Mouse (Mus musculus) thymus, adult 2 months (tissue): ENCODE measurements around the gene Pmis2. TPM values are rescaled to one million over a fixed set of nuclear protein-coding genes. Genes with fewer than 3 reads are reported as not detected.
A peak's percentile ranks its signal among the peaks of the same experiment; 100 is the strongest.

ENCODE experiments used
- DNase-seq: peaks from one replicate; pipeline ENCODE4 v3.0.0; 2021
- H3K27ac ChIP-seq: fragments of 200-500 bp; 2 replicates; pipeline ENCODE4 v1.5.1; 2012; ENCODE audit warnings: low read length, control low read depth; ENCODE audit not compliant: control insufficient read depth, insufficient read depth
- H3K27me3 ChIP-seq: fragments of 200-500 bp; 2 replicates; pipeline ENCODE4 v1.6.1; 2012; ENCODE audit warnings: mild to moderate bottlenecking, low read length, moderate library complexity, mixed read lengths; ENCODE audit not compliant: control insufficient read depth, insufficient read depth
- H3K36me3 ChIP-seq: fragments of 200-500 bp; 2 replicates; pipeline ENCODE4 v1.6.1; 2012; ENCODE audit warnings: mild to moderate bottlenecking, low read length, moderate library complexity; ENCODE audit not compliant: control insufficient read depth, insufficient read depth
- H3K4me1 ChIP-seq: fragments of 200-500 bp; replicated peaks from 2 replicates; pipeline ENCODE4 v1.6.1; 2012; ENCODE audit warnings: low read length; ENCODE audit not compliant: control insufficient read depth, insufficient read depth
- H3K4me3 ChIP-seq: fragments of 200-500 bp; 2 replicates; pipeline ENCODE4 v1.5.1; 2012; ENCODE audit warnings: mild to moderate bottlenecking, low read length, control low read depth, moderate library complexity; ENCODE audit not compliant: control insufficient read depth, insufficient read depth
- CTCF ChIP-seq: fragments of 200-500 bp; IDR thresholded peaks from 2 replicates; pipeline ENCODE4 v1.5.1; 2012; ENCODE audit warnings: mild to moderate bottlenecking, control low read depth, low read length, moderate library complexity, borderline replicate concordance; ENCODE audit not compliant: control insufficient read depth, poor library complexity, insufficient read depth; ENCODE audit errors: extremely low read depth
- POLR2A ChIP-seq: fragments of 200-500 bp; IDR thresholded peaks from 2 replicates; pipeline ENCODE4 v1.6.1; 2012; ENCODE audit warnings: mild to moderate bottlenecking, low read length, control low read depth, moderate library complexity; ENCODE audit not compliant: control insufficient read depth, poor library complexity, insufficient read depth; ENCODE audit errors: extremely low read depth
- WGBS: fragments of 180-500 bp; shearing (Covaris S2); methylation state at CpG from one replicate; pipeline ENCODE4 v1.1.7; 2018; 5-methylcytosine and 5-hydroxymethylcytosine counted together
- polyA plus RNA-seq: library from polyadenylated mRNA; depleted of rRNA; stranded (reverse); fragments of >200 nt; gene quantifications from 2 replicates; pipeline ENCODE4 v1.2.3, GENCODE M21; 2012; rRNA removed

The Pmis2 gene
- not detected in 2 replicates for polyA plus RNA-seq

DNA sequence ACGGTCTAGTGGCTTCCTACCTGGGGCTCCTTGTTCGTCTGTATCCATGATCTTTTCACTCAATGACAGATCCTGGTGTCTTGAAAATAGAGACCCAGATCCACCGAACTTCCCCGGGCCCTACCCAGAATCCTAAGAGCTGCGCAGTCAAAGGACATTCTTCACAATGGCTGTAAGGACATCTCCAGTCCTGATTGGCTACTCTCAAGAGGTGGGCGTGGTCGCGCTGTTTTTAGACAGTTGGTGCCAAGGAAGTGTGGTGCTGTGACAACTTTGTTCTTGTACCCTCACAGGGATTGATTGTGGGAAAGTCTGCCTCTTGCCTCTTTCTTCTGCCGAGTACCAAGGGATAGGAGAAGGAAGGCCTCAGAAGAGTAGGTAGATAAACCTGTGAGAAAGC is at the start of gene Pmis2:
TSS of gene Pmis2 (minus strand) at position 126 of the 400 bp plus-strand sequence.
- Histone ChIP-seq H3K4me1 (no peaks in the 10 kb centered on the region), H3K27ac (no peak within 1 kb of the TSS), H3K36me3 (no peaks in the 10 kb centered on the region), H3K27me3 (no peaks in the 10 kb centered on the region), H3K4me3 (no peak within 1 kb of the TSS)
- no peak for TF ChIP-seq POLR2A
- TF ChIP-seq CTCF: no peak
- 77% methylated on average over 9 of the region's 9 CpGs for WGBS
- no peak for DNase-seq

DNA sequence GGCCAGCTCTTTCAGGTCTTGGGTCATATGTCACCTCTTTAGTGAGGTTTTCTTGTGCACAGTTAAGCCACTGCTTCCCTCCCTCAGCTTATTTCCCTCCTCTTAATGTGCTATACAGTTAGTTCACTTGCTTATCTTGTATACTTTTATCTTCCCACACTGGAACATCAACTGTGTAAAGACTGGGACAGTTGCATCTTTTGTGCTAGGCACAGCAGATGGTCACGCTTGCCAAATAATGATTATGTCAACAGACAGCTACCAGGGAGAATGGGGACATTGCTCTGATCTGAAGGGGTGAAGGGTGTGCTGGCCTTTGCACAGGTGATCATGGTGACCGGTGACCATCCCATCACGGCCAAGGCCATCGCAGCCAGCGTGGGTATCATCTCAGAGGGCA is 48.3 kb upstream of the Pmis2 start:
- no peaks in the 10 kb centered on the region for H3K36me3 ChIP-seq
- TF ChIP-seq POLR2A: no peak
- no peak for TF ChIP-seq CTCF
- no peak for DNase-seq
- H3K27me3 ChIP-seq: no peaks in the 10 kb centered on the region; the same call in 1 of the 2 replicates
- H3K27ac ChIP-seq: no peak overlapping the region
- H3K4me3 ChIP-seq: no peak overlapping the region
- H3K4me1 ChIP-seq: peaks cover 11% of the 10 kb centered on the region
- WGBS: 92% methylated on average over 5 of the region's 5 CpGs

DNA sequence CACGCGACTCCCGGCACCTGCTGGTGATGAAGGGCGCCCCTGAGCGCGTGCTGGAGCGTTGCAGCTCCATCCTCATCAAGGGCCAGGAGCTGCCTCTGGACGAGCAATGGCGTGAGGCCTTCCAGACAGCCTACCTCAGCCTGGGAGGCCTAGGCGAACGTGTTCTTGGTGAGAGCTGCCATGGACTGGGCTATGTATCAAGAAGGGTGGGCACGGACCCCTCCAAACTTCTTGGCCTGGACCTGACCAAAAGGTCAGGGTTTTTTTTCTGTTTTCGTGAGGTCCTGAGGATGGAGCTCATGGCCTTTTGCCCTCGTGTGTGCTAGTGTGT is 46.3 kb upstream of the Pmis2 start:
- WGBS: 33% methylated on average over 14 of the region's 14 CpGs
- no peaks in the 10 kb centered on the region; the same call in 1 of the 2 replicates for H3K27me3 ChIP-seq
- TF ChIP-seq POLR2A (0 out of 2 replicates have a peak, but pooled peaks have one; percentile 28), CTCF (no peak)
- no peak for DNase-seq
- peaks cover 11% of the 10 kb centered on the region for H3K4me1 ChIP-seq
- no peaks in the 10 kb centered on the region for H3K36me3 ChIP-seq
- no peak overlapping the region for H3K4me3 ChIP-seq
- no peak overlapping the region for H3K27ac ChIP-seq

DNA sequence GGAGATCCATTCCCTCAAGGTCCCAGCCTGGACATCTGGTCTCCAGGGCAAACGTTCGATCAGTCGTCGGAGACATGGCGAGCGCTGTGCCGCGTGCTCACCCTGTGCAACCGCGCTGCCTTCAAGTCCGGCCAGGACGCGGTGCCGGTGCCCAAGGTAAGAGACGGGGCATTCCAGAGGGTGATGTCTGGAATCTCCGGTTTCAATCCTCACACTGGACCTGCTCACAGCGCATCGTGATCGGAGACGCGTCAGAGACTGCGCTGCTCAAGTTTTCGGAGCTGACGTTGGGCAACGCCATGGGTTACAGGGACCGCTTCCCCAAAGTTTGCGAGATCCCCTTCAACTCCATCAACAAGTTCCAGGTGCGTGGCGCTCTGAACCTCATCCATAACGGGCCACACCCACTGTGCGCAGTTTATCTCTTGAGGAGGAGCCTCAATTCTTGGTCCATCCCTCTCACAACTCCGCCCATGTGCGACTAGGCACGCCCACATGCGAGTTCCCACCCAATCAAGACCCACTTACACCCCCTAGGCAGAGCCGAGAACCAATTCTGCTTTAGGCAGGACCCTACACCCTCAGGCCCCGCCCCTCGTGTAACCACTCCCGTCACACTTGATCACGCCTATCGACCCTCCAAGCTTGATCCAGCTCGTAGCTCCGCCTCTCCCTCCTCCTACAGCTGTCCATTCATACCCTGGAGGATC is 45.8 kb upstream of the Pmis2 start:
- Histone ChIP-seq H3K4me3 (peak overlapping the region; percentile 16), H3K4me1 (peaks cover 11% of the 10 kb centered on the region), H3K27ac (no peak overlapping the region), H3K36me3 (no peaks in the 10 kb centered on the region), H3K27me3 (no peaks in the 10 kb centered on the region; the same call in 1 of the 2 replicates)
- 5% methylated on average over 43 of the region's 43 CpGs for WGBS
- TF ChIP-seq POLR2A (no peak), CTCF (no peak)
- DNase-seq: peak; percentile 57

DNA sequence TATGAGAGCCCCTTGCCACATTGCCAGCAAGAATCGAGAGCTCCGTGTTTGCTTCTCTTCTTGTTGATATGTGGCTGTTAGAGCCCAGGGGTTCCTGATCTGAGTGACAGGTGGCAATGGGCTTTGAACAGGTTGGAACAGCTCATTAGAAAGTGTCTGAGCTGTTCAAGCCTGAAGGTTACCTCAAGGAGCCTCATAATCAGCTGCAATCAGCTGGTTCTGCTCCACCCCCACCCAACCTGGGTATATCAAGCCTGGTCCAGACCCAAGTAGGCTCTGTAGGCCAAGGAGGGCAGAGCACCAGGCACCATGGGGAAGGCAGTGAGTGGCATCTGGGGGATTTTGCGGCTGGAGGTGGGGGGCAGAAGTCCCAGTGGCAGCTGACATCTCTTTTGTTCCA is 40.5 kb upstream of the Pmis2 start, which contains the start of gene Atp4a:
TSS of gene Atp4a (plus strand) at position 268 of the 400 bp plus-strand sequence.
- Histone ChIP-seq H3K4me1 (peaks cover 3% of the 10 kb centered on the region), H3K27me3 (no peaks in the 10 kb centered on the region; the same call in 1 of the 2 replicates), H3K27ac (no peak within 1 kb of the TSS), H3K4me3 (no peak within 1 kb of the TSS), H3K36me3 (no peaks in the 10 kb centered on the region)
- DNase-seq: no peak
- TF ChIP-seq POLR2A (no peak), CTCF (no peak)
- WGBS: 83% methylated on average over 3 of the region's 3 CpGs

DNA sequence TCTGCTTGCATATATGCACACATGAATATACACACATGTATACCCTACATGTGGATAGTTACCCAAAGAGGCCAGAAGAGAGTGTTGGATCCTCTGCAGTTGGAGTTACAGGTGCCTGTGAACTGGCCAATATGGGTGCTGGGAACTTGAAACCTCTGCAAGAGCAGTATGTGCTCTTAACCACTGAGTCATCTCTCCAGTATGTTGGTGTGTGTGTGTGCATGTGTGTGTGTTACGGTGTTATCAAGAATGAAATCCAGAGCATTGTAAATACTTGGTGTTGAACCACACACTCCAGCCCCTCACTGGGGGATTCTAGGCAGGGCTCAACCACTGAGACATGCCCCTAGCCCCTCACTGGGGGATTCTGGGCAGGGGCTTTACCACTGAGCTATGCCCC is 36.0 kb upstream of the Pmis2 start:
- WGBS: 100% methylated on average over 1 of the region's 1 CpGs
- no peak overlapping the region for H3K27ac ChIP-seq
- no peak overlapping the region for H3K4me3 ChIP-seq
- no peaks in the 10 kb centered on the region for H3K27me3 ChIP-seq
- no peaks in the 10 kb centered on the region for H3K4me1 ChIP-seq
- no peak for TF ChIP-seq CTCF
- no peak for TF ChIP-seq POLR2A
- no peak for DNase-seq
- no peaks in the 10 kb centered on the region for H3K36me3 ChIP-seq

DNA sequence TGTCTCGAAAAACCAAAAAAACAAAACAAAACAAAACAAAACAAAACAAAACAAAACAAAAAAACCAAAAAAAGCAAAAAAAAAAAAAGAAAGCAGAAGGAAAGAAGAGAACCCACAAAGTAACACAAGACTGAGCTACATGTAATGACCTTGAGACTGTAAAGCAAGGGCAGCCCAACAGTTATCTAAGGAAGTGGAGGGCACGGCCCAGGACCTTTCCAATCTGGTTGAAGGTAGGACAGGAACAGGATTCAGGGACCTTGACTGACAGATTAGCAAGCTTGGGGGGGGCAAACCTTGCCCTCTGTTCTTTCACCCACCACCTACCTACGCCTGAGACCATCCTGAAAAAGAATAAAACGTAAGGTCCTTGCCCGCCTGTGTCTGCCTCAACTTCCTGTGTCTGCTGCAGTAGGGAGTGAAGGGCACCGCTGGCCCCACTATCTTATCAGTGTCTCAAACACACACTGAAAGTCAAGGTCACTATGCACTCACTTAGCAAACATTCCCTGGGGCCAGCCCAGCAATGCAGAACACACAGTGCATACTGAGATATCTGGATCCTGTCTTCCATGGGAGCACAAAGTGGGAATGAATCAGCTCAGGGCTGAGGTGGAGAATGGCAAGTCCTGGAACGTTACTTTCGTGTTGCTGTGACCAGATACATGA is 34.9 kb upstream of the Pmis2 start:
- no peak for DNase-seq
- Histone ChIP-seq H3K27me3 (no peaks in the 10 kb centered on the region), H3K4me3 (no peak overlapping the region), H3K4me1 (no peaks in the 10 kb centered on the region), H3K36me3 (no peaks in the 10 kb centered on the region), H3K27ac (no peak overlapping the region)
- 89% methylated on average over 8 of the region's 8 CpGs for WGBS
- TF ChIP-seq CTCF (no peak), POLR2A (no peak)
